Mouse (Mus musculus): ENCODE results near the gene Dab1. TPM values are rescaled to one million over a fixed set of nuclear protein-coding genes. Genes with fewer than 3 reads are reported as not detected.
A peak's percentile ranks its signal among the peaks of the same experiment; 100 is the strongest.

Dab1 gene
- total RNA-seq, 2 experiments from 2014 or later = 0.57 to 1.2 TPM

DNA sequence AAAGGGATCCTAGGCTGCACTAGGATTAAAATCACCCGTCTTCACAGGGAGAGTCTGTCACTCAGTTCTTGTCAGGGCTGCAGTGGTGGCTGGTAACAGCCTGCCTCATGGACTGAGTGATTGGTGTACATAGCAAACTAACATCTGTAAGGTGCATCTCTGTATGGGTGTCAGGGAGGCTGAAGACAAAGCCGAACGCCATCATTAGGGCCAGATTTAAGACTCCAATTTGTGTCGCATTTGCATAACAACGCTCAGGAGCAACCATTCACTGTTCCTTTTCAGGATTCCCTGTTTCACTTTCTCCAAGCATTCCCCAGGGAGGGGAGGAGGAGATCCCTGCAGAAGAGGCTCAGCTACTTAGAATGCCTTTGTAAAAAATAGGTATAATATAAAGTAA is 219.2 kb downstream of the Dab1 start:
- DNase-seq = no peak

DNA sequence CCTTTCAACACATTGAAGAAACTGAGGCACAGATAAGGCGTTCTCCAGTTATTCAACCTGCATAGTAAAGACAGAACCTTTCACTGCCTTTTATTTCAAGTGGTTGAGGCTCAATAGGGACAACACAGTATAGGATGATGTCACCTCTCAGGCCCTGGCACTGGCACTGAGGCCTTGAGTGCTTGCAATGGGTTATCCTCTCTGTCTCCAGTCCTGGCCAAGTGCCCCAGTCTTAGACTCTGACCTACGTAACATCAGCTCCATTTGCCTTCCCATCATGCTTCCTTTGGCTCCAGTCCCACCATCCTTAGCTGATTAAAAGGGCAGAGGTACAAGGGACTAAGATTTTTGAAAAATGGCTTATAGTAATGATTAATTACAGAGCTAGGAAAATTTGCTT is 220.4 kb downstream of the Dab1 start:
- peak; percentile 36 for DNase-seq

- DNase-seq = no peak
Measured at GRCm38 (mm10) chr4:103841126-103841525, 222.0 kb downstream of the Dab1 start.

GRCm38 (mm10) chr4:103844635-103845034 is 225.5 kb downstream of the Dab1 start:
- no peak for DNase-seq

DNA sequence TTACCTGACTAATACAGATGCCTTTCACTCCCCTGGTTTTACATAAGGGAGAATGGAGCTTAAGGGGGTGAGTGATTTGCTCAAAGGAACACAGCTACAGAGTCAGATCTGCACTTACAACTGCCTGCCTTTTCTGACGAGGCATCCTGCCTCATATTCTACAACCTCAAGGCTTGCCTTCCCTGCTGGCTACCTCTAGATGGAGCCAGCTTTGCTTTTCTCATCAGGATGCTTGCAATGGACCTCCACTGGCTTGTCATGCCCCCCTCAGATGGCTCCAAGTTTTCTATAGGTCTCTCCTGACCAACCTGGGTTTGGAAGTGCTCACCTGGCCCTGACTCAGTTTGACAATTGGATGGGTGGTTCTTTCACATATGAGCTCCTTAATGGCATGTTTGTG is 238.0 kb downstream of the Dab1 start:
- DNase-seq = no peak

- peak; percentile 55 for DNase-seq
Measured at GRCm38 (mm10) chr4:103875564-103875963, 256.4 kb downstream of the Dab1 start.

- no peak for DNase-seq
Measured at GRCm38 (mm10) chr4:103878841-103879240, 259.7 kb downstream of the Dab1 start.

DNA sequence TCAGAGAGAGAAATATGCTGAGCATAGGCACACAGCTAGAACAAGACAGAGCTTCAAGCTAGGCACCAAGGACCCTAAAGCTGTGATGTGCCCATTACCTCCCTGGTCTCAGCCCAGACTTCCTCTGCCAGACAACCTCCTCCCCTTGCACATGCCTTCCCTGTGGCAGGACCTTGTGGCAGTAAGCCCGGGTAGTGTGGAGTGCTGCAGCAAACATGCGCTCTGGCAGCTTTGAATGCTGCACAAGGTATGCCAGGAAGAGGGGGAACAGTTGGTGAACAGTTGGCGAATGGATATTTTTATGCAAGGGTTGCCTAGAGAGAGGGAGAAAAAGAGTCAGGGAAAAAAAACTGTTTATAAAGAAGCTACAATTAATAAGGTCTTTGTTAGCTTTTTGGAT is 262.5 kb downstream of the Dab1 start:
- no peak for DNase-seq

GRCm38 (mm10) chr4:103888086-103888485 is 268.9 kb downstream of the Dab1 start:
- no peak for DNase-seq

GRCm38 (mm10) chr4:103889110-103889509 is 270.0 kb downstream of the Dab1 start:
- no peak for DNase-seq

- no peak for DNase-seq
Measured at GRCm38 (mm10) chr4:103896806-103897205, 277.6 kb downstream of the Dab1 start.

DNA sequence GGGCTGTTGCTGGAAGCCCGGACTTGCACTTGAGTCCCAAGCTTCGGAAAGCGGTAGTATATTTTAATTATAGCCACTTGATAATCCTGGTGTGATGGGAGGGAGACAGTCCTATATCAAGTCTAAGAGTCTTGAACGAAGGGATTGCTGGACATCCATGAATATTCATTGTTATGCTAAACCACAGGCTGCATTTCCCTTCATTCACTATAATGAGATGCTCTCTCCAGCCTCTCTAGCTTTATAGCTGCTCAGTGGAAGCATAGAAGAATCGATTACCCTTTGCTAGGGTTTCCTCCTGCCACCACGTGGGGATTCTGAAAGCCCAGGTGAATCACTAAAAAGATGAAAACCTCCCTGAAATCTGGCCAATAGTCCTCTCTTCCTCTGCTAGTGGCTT is 278.5 kb downstream of the Dab1 start:
- DNase-seq = no peak

GRCm38 (mm10) chr4:103911441-103911840 is 292.3 kb downstream of the Dab1 start:
- DNase-seq = no peak

GRCm38 (mm10) chr4:103912071-103912470 is 292.9 kb downstream of the Dab1 start:
- DNase-seq = no peak

DNA sequence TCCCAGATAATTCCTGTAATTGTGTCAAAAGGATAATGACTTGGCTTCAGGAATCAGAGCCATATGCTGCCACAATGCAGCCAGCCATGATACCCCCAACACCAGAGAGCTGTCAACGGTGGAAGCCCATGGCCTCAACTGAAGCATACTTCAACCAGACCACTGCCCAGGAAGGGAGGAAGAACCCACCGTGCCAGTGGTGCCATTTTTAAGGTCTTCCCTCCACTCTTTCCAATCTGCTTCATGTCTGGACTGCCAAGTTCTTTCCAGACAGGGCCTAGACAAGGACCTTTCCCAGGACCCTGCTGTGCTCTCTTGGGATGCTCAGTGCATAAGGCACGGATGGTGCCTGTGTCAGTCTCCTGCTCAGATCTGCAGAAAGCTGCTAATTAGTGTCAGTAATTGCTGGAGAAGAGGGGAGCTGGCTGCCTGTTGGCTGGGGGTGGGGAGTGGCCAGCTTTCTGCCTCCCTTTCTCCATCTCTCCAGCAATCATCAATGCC is 303.3 kb downstream of the Dab1 start:
- DNase-seq = no peak

- DNase-seq = no peak
Measured at GRCm38 (mm10) chr4:103926682-103927081, 307.5 kb downstream of the Dab1 start.

- DNase-seq = no peak
Measured at GRCm38 (mm10) chr4:103929631-103930030, 310.5 kb downstream of the Dab1 start.

DNA sequence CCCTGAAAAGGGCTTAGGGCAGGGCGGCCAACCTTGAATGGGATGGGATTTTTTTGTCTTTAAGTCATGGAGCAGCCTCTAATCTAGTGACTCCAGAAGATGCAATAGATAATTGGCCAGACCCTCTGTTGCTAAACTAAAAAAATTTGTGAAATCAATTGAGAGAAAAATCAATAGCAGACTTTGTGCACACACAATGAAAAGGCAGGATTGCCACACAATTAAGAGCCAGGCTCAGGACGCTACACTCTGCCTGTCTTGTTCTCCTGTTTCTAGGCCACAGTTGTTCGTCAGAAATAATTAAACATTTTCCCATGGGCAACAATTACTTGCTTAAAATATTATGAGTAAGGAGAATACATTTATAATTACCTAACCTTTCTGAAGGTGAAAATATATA is 315.2 kb downstream of the Dab1 start:
- DNase-seq = no peak

- DNase-seq = no peak
Measured at GRCm38 (mm10) chr4:103948255-103948654, 329.1 kb downstream of the Dab1 start.

- no peak for DNase-seq
Measured at GRCm38 (mm10) chr4:103953652-103954220, 334.6 kb downstream of the Dab1 start.

DNA sequence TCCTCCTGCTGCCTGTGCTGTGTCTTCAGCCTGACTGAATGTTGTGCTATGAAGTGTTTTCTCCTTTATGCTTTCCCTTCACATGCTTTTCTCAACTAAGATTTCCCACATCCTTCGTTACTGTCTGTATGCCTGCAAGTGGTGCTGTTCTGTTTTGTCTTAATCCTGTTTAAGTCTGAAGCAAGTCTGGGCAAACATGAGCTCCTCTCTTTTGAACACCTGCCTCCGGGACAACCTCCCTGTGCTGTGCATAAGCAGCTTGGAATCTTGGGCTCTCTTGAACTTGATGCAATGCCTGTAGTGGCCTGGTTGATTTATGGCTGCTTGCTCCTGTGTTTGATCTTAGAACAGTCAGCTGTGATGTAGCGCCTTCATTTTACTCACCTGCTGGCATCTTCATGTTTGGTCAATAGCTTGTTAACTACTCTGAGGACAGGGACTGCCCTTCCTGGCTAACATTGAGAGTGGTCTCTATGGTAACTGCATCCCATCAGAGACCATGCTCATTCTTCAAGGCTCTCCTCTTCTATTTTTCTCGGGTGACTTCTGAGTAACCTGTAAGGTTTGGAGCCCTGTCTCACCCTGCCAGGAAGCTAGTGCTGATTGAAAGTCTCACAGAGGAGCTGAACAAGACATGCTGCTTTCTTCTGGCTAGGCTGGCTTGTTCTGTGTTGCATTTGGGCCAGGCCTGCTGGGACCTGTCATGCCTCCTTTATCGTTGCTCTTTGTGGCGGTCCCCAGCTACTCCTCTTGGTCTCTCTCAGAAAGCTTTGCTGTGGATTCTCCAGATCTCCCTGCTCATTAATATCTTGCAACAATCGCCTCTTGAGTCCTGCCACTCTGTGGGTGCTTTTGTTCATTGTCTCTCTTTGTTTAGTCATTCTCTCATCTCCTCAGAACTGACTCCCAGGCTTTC is 342.2 kb downstream of the Dab1 start:
- no peak for DNase-seq

DNA sequence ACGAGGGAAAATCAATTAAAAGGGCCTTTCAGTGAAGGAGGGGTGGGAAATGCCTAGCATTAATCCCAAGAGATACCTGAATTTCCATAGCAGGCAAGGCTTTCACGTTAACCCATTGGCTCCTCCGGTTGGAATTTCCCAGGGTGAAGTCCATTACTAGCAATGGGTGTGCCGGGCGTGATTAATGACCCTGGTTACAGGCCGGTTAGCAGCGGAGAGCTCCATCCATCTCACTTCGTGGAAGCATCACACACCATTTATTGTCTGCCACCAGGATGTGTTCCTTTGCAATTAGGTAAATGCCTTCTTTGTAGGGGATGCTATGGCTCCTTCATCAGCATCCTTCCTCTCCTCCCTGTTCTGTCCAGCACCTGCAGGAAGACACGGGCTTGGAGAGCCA is 350.7 kb downstream of the Dab1 start:
- DNase-seq = no peak

GRCm38 (mm10) chr4:103974536-103974935 is 355.4 kb downstream of the Dab1 start:
- no peak for DNase-seq

DNA sequence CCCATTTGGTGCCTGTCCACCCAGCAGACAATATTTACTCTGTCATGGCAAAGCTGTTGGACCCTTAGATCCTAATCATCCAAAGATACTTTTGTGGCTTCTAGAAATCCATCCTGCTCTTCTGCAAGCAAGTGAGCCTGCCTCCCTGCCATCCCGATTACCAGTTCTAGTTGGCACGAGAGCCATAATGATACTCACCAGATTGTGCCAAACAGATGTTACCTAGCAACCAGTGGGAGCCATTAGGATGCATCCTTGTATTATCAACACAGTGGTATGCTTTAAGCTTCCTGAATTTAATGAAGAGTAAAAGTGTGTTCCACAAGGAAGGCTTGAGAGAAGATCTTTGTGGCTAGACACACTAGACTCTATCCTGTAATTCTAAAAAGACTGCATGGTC is 355.8 kb downstream of the Dab1 start:
- DNase-seq = no peak

Measured in adrenal gland, postnatal 10 days (tissue).